Mouse (Mus musculus) kidney, embryonic 16.5 days (tissue): ENCODE measurements at regions not wholly inside any gene's neighbourhood (a gene's known extent, or its start where the extent isn't known, plus 50 kb on each side); places are given as distances from the start of the nearest gene placed in this dataset.

ENCODE experiments used
- ATAC-seq: fragments of 200-750 bp; cut with Nextera tagmentation; 2 replicates; pipeline ENCODE4 v1.8.0; 2017; ENCODE audit warnings: moderate TSS enrichment; ENCODE audit not compliant: low FRiP score, low TSS enrichment
- H3K27ac ChIP-seq: fragments of 300-500 bp; sonication (generic); 2 replicates; pipeline ENCODE4 v1.5.1; 2014; ENCODE audit warnings: low read length
- H3K27me3 ChIP-seq: fragments of 300-500 bp; sonication (generic); 2 replicates; pipeline ENCODE4 v1.6.1; 2014; ENCODE audit warnings: low read length, control low read depth, mixed read lengths; ENCODE audit not compliant: insufficient read depth
- H3K36me3 ChIP-seq: fragments of 300-500 bp; sonication (generic); 2 replicates; pipeline ENCODE4 v1.6.1; 2014; ENCODE audit warnings: low read length, control low read depth, mixed read lengths; ENCODE audit not compliant: insufficient read depth
- H3K4me1 ChIP-seq: fragments of 300-500 bp; sonication (generic); 2 replicates; pipeline ENCODE4 v1.6.1; 2014; ENCODE audit warnings: low read length, control low read depth, mixed read lengths; ENCODE audit not compliant: insufficient read depth
- H3K4me2 ChIP-seq: fragments of 300-500 bp; sonication (generic); replicated peaks from 2 replicates; pipeline ENCODE4 v1.6.1; 2014; ENCODE audit warnings: low read depth, low read length
- H3K4me3 ChIP-seq: fragments of 300-500 bp; sonication (generic); 2 replicates; pipeline ENCODE4 v1.5.1; 2014; ENCODE audit warnings: mild to moderate bottlenecking, low read length
- H3K9ac ChIP-seq: fragments of 300-500 bp; sonication (generic); replicated peaks from 2 replicates; pipeline ENCODE4 v1.6.1; 2014; ENCODE audit warnings: low read length
- H3K9me3 ChIP-seq: fragments of 300-500 bp; sonication (generic); 2 replicates; pipeline ENCODE4 v1.6.1; 2016; ENCODE audit warnings: low read length, control low read depth
- WGBS: fragments of 180-500 bp; shearing (Covaris S2); extraction: QIAGEN DNeasy Blood & Tissue Kit; methylation state at CpG from one replicate; pipeline ENCODE4 v1.1.7; 2014; 5-methylcytosine and 5-hydroxymethylcytosine counted together

DNA sequence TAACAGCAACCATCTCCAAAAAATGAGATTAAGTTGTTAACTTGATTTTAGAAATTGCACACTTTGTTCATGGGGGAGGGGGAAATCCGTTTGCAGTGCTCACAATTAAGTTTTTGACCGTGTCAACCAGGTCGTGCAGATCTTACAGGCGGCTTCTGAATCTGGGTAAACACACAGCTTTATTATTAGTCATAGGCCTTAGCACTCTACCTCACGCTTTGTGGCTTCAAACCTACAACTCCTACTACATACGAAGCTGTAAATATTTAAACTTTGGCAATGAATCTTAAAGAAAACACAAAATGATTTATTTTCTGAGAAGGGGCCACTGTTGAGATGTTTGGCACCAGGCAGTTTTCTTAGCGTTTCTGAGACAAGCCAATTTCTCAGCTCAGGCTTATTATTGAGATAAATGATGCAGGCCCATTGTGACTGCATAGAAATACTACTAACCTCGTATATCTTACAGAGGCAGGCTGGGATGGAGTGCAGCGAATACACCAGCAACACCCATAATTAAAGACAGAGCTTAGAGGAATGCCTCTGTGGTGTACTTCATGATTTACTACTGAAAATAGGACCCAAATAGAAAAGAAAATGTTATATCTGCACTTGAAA lies 173.8 kb upstream of the Tll1 start:
- Histone ChIP-seq H3K9ac (no peak overlapping the region), H3K36me3 (no peaks in the 10 kb centered on the region), H3K27me3 (no peaks in the 10 kb centered on the region), H3K4me3 (no peak overlapping the region), H3K4me1 (no peaks in the 10 kb centered on the region), H3K4me2 (no peak overlapping the region), H3K27ac (no peak overlapping the region), H3K9me3 (no peaks in the 10 kb centered on the region)
- peak; percentile 67; the same call in 1 of the 2 replicates for ATAC-seq
- 60% methylated on average over 9 of the region's 9 CpGs for WGBS

DNA sequence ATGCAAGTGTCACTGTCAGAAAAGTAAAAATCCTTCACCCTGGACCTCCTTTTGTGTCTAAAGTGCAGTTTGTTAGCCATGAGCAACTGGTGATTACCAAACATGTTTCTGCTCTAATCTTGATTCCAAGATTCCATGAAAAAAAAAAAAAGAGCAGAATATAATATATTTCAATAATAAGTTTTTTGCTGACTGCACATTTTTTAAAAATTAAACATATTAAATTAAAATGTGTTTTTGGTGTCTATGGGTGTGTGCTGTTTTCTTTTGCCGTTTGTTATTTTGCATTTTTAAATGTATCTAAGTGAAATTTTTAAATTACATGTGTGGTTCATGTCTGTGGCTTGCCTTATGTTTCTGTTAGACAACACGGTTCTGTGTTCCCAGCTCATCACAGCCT lies 171.8 kb upstream of the Tll1 start:
- H3K36me3 ChIP-seq = no peaks in the 10 kb centered on the region
- H3K27me3 ChIP-seq = no peaks in the 10 kb centered on the region
- no peak overlapping the region for H3K4me2 ChIP-seq
- no peak overlapping the region for H3K27ac ChIP-seq
- H3K4me3 ChIP-seq = no peak overlapping the region
- no peak overlapping the region for H3K9ac ChIP-seq
- ATAC-seq = no peak
- no peaks in the 10 kb centered on the region for H3K9me3 ChIP-seq
- 79% methylated on average over 2 of the region's 2 CpGs for WGBS
- H3K4me1 ChIP-seq = no peaks in the 10 kb centered on the region

DNA sequence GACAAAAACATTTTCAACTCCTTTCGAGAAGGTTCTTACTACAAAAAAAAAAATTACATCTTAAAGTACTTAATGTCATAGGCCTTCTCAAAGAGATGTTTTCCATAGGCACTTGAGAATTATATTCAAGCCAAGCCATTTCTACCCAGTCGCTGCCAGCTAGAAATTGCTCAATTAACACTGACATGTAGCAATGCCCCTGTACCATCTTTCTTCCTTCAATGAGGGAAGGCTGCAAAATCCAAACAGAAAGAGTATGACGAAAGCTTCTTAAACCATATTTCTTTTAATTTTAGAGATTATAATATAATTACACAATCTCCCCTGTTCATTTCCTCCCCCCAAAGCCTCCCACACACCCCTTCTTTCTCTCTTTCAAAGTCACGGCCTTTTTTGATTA lies 169.4 kb upstream of the Tll1 start:
- no peaks in the 10 kb centered on the region for H3K27me3 ChIP-seq
- no peak overlapping the region for H3K4me2 ChIP-seq
- H3K36me3 ChIP-seq = no peaks in the 10 kb centered on the region
- no peak overlapping the region for H3K27ac ChIP-seq
- no peak overlapping the region for H3K4me3 ChIP-seq
- no peak for ATAC-seq
- H3K4me1 ChIP-seq = no peaks in the 10 kb centered on the region
- H3K9ac ChIP-seq = no peak overlapping the region
- no peaks in the 10 kb centered on the region for H3K9me3 ChIP-seq
- 88% methylated on average over 4 of the region's 4 CpGs for WGBS

DNA sequence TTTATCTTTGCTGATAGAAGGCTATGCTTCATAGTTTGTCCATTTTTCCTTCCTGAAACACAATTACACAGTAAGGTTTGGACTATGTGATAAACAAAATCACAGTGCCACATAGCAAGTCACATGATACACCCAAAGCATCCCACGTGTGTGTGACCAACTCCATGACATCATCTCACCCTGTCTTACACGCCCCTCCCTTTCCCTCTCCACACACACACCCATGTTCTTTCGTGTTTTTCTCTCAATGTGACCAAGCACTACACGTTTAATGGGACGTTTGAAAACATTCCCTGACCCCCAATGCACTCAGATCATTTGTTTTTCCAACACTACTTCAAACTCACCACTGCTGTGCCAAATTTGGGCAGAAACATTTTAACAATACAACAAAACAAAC lies 168.9 kb upstream of the Tll1 start:
- Histone ChIP-seq H3K4me1 (0 out of 2 replicates have a peak, but pooled peaks cover 4% of the 10 kb centered on the region), H3K4me3 (no peak overlapping the region), H3K9ac (no peak overlapping the region), H3K27me3 (no peaks in the 10 kb centered on the region), H3K36me3 (no peaks in the 10 kb centered on the region), H3K9me3 (no peaks in the 10 kb centered on the region), H3K27ac (no peak overlapping the region), H3K4me2 (no peak overlapping the region)
- no peak for ATAC-seq
- 56% methylated on average over 5 of the region's 5 CpGs for WGBS

DNA sequence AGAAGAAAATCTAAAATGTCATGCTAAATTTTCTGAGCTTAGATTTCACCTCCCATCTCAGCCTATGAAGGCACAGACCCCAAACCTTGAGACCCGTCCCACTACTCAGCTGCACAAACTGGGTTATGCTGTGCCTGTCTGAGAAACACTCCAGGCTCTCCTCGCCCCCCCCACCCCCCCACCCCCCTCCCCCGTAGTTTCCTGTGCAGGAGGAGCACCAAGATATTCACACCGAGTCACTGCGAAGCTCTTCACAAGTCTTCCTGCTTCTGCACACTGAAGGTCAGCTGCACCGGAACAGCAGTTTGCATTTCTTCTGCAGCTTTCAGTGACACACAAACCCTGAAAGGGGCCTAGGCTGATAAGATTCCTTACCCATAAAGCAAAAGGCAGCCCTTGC lies 163.9 kb upstream of the Tll1 start:
- Histone ChIP-seq H3K36me3 (no peaks in the 10 kb centered on the region), H3K9ac (no peak overlapping the region), H3K4me3 (no peak overlapping the region), H3K4me2 (no peak overlapping the region), H3K4me1 (peaks cover 20% of the 10 kb centered on the region; the same call in 1 of the 2 replicates), H3K27ac (no peak overlapping the region), H3K27me3 (no peaks in the 10 kb centered on the region), H3K9me3 (no peaks in the 10 kb centered on the region)
- peak; percentile 63; the same call in 1 of the 2 replicates for ATAC-seq
- WGBS = 15% methylated on average over 6 of the region's 6 CpGs

DNA sequence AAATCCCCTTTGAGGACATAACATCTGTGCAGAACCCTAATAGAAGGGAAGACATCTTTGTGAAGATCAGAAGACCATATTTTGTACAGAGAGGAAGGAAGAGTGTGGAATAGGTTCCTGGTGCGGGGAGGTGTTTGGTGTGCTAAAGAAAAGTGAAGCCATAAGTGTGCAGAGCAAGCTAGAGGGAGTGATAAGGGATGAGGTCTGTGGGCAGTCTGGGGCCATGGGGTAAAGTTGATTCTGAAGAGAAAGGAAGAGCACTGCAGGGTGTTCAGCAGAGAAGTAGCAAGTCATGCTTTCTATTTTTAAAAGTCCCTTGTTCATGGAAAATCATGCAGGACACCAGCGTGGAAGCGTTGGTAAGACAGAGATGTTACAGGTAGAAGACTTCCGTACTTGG lies 161.8 kb upstream of the Tll1 start:
- H3K9ac ChIP-seq = no peak overlapping the region
- H3K9me3 ChIP-seq = no peaks in the 10 kb centered on the region
- H3K4me1 ChIP-seq = peaks cover 20% of the 10 kb centered on the region; the same call in 1 of the 2 replicates
- H3K27ac ChIP-seq = no peak overlapping the region
- H3K4me3 ChIP-seq = no peak overlapping the region
- H3K27me3 ChIP-seq = no peaks in the 10 kb centered on the region
- H3K36me3 ChIP-seq = no peaks in the 10 kb centered on the region
- ATAC-seq = no peak
- WGBS = 92% methylated on average over 4 of the region's 4 CpGs
- H3K4me2 ChIP-seq = no peak overlapping the region

DNA sequence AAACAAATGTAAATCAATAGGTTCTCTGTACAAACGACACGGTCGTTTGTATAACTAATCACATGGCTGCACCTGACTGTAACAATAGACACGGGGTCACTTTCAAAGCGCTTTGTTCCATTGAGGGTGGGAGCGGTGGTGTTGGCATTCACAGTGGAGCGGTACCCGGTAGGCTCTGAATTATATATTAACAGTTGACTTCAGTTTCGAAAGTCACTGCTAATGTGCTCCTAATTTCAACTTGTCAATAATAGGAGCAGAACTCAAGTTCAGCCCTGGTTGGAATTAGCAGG lies 160.8 kb upstream of the Tll1 start:
- no peaks in the 10 kb centered on the region for H3K27me3 ChIP-seq
- H3K4me3 ChIP-seq = no peak overlapping the region
- H3K36me3 ChIP-seq = no peaks in the 10 kb centered on the region
- H3K9me3 ChIP-seq = no peaks in the 10 kb centered on the region
- peak; percentile 66; the same call in 1 of the 2 replicates for ATAC-seq
- peaks cover 20% of the 10 kb centered on the region; the same call in 1 of the 2 replicates for H3K4me1 ChIP-seq
- H3K27ac ChIP-seq = no peak overlapping the region
- peak overlapping the region; percentile 21 for H3K4me2 ChIP-seq
- no peak overlapping the region for H3K9ac ChIP-seq
- WGBS = 30% methylated on average over 9 of the region's 9 CpGs

DNA sequence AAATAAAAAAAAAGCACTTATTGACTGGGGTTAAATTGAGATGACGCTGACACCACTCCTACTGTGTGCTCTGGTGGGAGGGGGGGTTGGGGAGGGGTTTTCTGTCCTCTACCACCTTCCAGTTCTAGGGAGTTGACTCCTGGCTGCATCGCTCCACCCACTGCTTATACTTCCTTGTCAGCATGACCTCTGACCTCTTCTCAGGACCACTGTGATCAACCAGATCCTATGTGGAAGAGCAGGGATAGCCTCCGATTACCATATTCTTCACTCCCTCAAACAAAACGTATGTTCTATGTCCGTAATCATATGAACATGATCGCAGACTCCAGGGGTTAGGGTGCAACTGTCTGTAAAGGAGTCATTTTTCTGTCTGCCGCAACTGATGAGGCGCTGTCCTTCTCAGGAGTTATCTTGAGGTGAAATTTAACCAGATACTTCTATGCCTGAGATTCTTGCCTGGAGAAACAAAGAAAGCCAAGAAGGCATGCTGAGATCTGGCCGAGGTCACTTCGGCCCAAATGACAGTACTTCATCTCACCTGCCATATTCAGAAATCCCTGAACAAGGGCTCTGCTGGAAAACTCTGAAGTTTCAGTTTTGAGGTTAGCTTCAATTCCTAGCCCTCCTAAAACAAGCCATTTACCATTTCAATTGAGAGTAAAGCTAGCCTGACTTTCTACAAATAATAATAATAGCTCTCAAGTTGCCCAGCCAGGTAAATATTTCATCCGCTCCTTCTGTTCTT lies 160.3 kb upstream of the Tll1 start:
- no peaks in the 10 kb centered on the region for H3K36me3 ChIP-seq
- H3K4me3 ChIP-seq = no peak overlapping the region
- ATAC-seq = 0 out of 2 replicates have a peak, but pooled peaks have one; percentile 42
- H3K4me2 ChIP-seq = peak overlapping the region; percentile 21
- no peak overlapping the region for H3K9ac ChIP-seq
- no peaks in the 10 kb centered on the region for H3K27me3 ChIP-seq
- no peaks in the 10 kb centered on the region for H3K9me3 ChIP-seq
- 49% methylated on average over 11 of the region's 11 CpGs for WGBS
- no peak overlapping the region for H3K27ac ChIP-seq
- H3K4me1 ChIP-seq = peaks cover 20% of the 10 kb centered on the region; the same call in 1 of the 2 replicates

DNA sequence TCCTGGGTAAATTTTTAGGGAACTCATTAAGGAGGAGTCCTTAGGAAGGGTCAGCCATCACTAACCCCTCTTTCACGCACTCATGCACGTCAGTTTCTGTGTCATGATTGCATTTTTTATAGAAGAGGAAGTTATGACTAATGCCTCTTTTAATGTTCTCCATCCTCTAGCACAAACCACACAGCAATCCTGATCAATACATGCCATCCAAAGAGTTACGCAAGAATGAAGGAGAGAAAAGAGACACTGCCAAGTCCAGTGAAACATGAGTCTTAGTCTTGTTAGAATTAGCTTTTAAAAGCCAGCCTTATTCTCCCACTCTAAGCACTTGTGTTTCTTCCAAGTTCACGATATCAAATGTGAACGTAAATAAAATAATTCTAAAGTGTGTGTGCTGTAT lies 151.0 kb upstream of the Tll1 start:
- Histone ChIP-seq H3K36me3 (no peaks in the 10 kb centered on the region), H3K4me3 (no peak overlapping the region)
- WGBS = 85% methylated on average over 5 of the region's 5 CpGs

DNA sequence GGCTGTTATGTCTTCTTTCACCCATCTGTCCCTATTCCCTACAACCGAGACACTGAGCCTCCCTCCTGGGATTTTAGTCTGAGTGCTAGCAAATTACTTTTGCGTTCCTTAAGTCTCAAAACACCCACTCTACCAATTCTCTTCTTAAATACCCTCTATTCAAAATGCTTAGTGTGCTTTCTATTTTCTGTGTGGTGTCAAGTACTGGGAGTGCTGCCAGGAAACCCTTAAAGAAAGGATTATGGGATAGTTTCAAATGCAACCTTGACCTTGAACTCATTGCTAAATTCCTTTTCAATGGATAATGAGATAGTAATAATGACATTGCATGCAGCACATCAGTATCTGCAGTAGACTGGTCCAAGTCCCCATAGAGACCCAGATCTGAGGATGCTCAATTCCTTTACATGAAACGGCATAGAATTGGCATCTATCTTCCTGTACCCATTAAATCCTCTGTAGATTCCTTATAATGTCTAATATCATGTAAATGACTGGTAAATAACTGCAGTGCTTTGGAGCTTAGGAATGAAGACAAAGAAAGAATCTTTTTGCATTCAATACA lies 142.1 kb upstream of the Tll1 start:
- no peaks in the 10 kb centered on the region for H3K9me3 ChIP-seq
- H3K4me3 ChIP-seq = no peak overlapping the region
- no peak for ATAC-seq
- H3K9ac ChIP-seq = no peak overlapping the region
- no peaks in the 10 kb centered on the region for H3K36me3 ChIP-seq
- H3K27me3 ChIP-seq = no peaks in the 10 kb centered on the region
- 82% methylated on average over 3 of the region's 3 CpGs for WGBS
- no peaks in the 10 kb centered on the region for H3K4me1 ChIP-seq
- H3K4me2 ChIP-seq = no peak overlapping the region
- no peak overlapping the region for H3K27ac ChIP-seq

More for the DNA sequence above, 151.0 kb upstream of the Tll1 start:
- H3K9me3 ChIP-seq = no peaks in the 10 kb centered on the region
- no peaks in the 10 kb centered on the region for H3K27me3 ChIP-seq
- H3K4me2 ChIP-seq = no peak overlapping the region
- no peak for ATAC-seq
- no peak overlapping the region for H3K9ac ChIP-seq
- no peak overlapping the region for H3K27ac ChIP-seq
- no peaks in the 10 kb centered on the region for H3K4me1 ChIP-seq
